Mouse (Mus musculus): ENCODE data around the gene Cd55. TPM values are rescaled to one million over a fixed set of nuclear protein-coding genes. Genes with fewer than 3 reads are reported as not detected.
"Not testable (repeated sequence)": the region's sequence is repeated elsewhere in the genome, so short reads cannot be mapped to it uniquely, and the experiment has no call there.

Gene Cd55
- total RNA-seq, 2 experiments from 2014 or later, result 30.0 to 32.5 TPM

DNA sequence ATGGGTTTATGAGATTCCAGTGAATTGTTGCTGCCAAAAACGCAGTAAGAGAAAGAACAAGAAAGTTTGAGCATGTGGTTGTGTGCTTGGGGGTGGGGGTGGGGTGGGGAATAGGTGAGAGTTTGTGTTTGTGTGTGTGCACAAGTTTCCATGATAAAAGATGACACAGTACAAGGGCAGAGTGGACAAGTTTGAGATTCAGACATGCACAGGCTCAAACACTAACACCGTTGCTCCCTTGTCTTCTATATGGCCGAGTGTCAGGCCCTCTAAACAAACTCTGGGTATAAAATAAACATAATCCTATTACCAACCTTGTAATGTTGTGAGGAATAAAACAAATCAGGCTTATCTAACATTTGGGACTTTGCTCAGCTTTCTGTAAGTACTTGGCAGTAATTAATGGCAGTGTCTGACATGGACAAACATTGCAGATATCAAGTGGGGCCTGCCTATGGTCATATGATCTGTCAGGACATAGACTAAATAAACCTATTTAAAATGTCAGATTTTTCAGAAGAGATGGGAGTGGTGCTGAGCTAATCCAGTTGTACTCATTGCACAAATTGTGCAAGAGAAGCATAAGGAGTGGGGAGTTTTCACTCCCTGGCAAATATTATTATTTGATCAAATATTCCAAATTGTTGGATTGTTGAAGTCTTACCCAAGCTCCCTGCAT, 35.2 kb downstream of the Cd55 start:
- DNase-seq, result not testable (repeated sequence)

- DNase-seq, result no peak
These were observed 39.9 kb downstream of the Cd55 start, which contains the start of gene Cd55b for GRCm38 (mm10) chr1:130422664-130423111. Gene Cd55b (minus strand): TSS chr1:130423009.

DNA sequence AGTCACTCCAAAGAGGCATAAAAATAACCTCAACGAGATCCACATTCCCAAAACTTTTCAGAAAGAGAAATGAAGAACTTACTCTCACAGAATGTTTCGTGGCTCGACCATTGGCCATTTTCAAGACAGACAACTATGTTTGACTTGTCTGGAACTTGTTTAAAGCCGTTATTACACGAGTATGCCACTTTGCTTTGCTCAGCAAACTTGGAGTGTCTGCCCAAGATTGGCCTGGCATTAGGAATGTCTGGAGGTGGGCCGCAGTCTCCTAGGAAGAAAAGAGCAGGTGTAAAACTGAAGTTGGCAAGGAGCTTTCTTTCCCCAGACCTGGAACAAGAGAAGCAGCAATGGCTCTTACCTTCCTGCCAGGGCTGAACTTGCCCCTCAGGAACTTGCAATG, 40.5 kb downstream of the Cd55 start:
- not testable (repeated sequence) for DNase-seq

DNA sequence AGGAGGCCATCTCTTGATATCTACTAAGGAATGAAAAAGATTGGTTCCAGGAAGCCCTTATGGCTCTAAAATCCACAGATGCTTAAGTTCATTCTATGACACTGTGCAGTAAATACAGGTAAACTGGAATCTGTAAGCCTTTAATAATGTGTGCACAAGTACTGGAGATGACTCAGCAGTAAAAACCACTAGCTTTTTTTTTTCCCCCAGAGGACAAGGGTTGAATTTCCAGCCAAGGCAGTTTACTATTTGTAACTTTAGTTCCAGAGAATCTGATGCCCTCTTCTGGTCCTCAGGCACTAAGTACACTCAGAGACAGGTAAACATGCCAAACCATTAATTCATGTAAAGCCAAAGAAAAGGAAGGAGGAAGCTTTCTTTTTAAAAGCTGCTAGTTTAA, 65.4 kb downstream of the Cd55 start:
- DNase-seq, result not testable (repeated sequence)

Other genes starting within 250 kb of the Cd55 start
- gene Cd55b, start 39.7 kb downstream of the Cd55 start, total RNA-seq (2021), result 1 to 10 TPM in 1 of 2 experiments, under 1 TPM in 1; 0.35 to 1.2 TPM
- gene Zp3r, start 166.9 kb upstream of the Cd55 start, total RNA-seq (2021), result not detected
- not detected for gene C4bp, start 198.9 kb upstream of the Cd55 start, total RNA-seq (2021)